Mouse (Mus musculus): ENCODE results near the gene Grb2. TPM values are rescaled to one million over a fixed set of nuclear protein-coding genes. Genes with fewer than 3 reads are reported as not detected.

Gene Grb2
- polyA plus RNA-seq, 1 experiment from 2014 or later, result 79.6 TPM

GRCm38 (mm10) chr11:115635041-115635440 is 73.4 kb downstream of the Grb2 start:
- 86% methylated on average over 8 of the region's 8 CpGs for WGBS
- no peaks in the 10 kb centered on the region for H3K36me3 ChIP-seq (replicated peaks)
- no peak overlapping the region for H3K4me3 ChIP-seq
- H3K27me3 ChIP-seq (ENCODE audit: poor library complexity, severe bottlenecking), result no peaks in the 10 kb centered on the region
- no peak overlapping the region for H3K27ac ChIP-seq
- H3K9me3 ChIP-seq, result no peaks in the 10 kb centered on the region
- no peak for DNase-seq (ENCODE audit: extremely low spot score, low spot score)
- H3K4me1 ChIP-seq, result peaks cover 6% of the 10 kb centered on the region

GRCm38 (mm10) chr11:115634109-115634508 is 74.3 kb downstream of the Grb2 start:
- DNase-seq (ENCODE audit: extremely low spot score, low spot score), result no peak
- no peak overlapping the region for H3K27ac ChIP-seq
- no peaks in the 10 kb centered on the region for H3K27me3 ChIP-seq (ENCODE audit: poor library complexity, severe bottlenecking)
- WGBS, result 74% methylated on average over 4 of the region's 4 CpGs
- H3K9me3 ChIP-seq, result no peaks in the 10 kb centered on the region
- H3K4me3 ChIP-seq, result no peak overlapping the region
- no peaks in the 10 kb centered on the region for H3K36me3 ChIP-seq (replicated peaks)
- peaks cover 6% of the 10 kb centered on the region for H3K4me1 ChIP-seq

DNA sequence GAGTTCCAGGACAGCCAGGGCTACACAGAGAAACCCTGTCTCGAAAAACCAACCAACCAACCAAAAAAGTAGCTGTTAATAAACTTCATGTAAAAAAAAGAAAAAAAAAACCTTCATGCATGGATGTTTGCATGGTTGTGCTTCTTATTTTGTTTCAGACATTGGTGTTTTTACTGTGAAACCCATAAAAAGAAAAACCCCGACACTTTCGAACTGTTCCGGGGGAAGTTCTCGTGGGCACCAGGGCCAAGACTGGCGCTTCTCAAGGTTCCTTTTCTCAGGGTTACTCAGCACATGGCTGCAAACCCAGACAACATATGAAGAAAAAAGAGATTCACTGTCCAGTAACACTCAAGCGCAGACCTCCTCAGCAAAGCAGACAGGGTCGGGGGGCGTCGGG is 75.5 kb downstream of the Grb2 start:
- DNase-seq (ENCODE audit: extremely low spot score, low spot score), result no peak
- Histone ChIP-seq H3K27ac (no peak overlapping the region), H3K4me1 (peaks cover 10% of the 10 kb centered on the region), H3K9me3 (no peaks in the 10 kb centered on the region), H3K4me3 (no peak overlapping the region), H3K36me3 (replicated peaks) (no peaks in the 10 kb centered on the region), H3K27me3 (ENCODE audit: poor library complexity, severe bottlenecking) (no peaks in the 10 kb centered on the region)
- WGBS, result 94% methylated on average over 10 of the region's 10 CpGs

- WGBS, result 78% methylated on average over 7 of the region's 7 CpGs
- H3K27ac ChIP-seq, result no peak overlapping the region
- H3K36me3 ChIP-seq (replicated peaks), result no peaks in the 10 kb centered on the region
- no peaks in the 10 kb centered on the region for H3K9me3 ChIP-seq
- no peak overlapping the region for H3K4me3 ChIP-seq
- no peak for DNase-seq (ENCODE audit: extremely low spot score, low spot score)
- H3K27me3 ChIP-seq (ENCODE audit: poor library complexity, severe bottlenecking), result no peaks in the 10 kb centered on the region
- H3K4me1 ChIP-seq, result peaks cover 17% of the 10 kb centered on the region
These were observed 76.2 kb downstream of the Grb2 start for GRCm38 (mm10) chr11:115632247-115632646.

- no peak for DNase-seq (ENCODE audit: extremely low spot score, low spot score)
- H3K4me1 ChIP-seq, result peaks cover 22% of the 10 kb centered on the region
- 0 out of 2 replicates have a peak overlapping the region, but pooled peaks have one; percentile 25 for H3K27ac ChIP-seq
- H3K4me3 ChIP-seq, result no peak overlapping the region
- no peaks in the 10 kb centered on the region for H3K9me3 ChIP-seq
- no peaks in the 10 kb centered on the region for H3K36me3 ChIP-seq (replicated peaks)
- H3K27me3 ChIP-seq (ENCODE audit: poor library complexity, severe bottlenecking), result no peaks in the 10 kb centered on the region
- 17% methylated on average over 3 of the region's 3 CpGs for WGBS
These were observed 76.9 kb downstream of the Grb2 start for GRCm38 (mm10) chr11:115631505-115631890.

- H3K4me1 ChIP-seq, result peaks cover 22% of the 10 kb centered on the region
- H3K27me3 ChIP-seq (ENCODE audit: poor library complexity, severe bottlenecking), result no peaks in the 10 kb centered on the region
- no peak overlapping the region for H3K4me3 ChIP-seq
- no peak for DNase-seq (ENCODE audit: extremely low spot score, low spot score)
- H3K36me3 ChIP-seq (replicated peaks), result no peaks in the 10 kb centered on the region
- WGBS, result 51% methylated on average over 16 of the region's 16 CpGs
- no peaks in the 10 kb centered on the region for H3K9me3 ChIP-seq
- H3K27ac ChIP-seq, result 0 out of 2 replicates have a peak overlapping the region, but pooled peaks have one; percentile 25
These were observed 77.6 kb downstream of the Grb2 start for GRCm38 (mm10) chr11:115630532-115631504.

- H3K27ac ChIP-seq, result no peak overlapping the region
- H3K4me1 ChIP-seq, result peaks cover 22% of the 10 kb centered on the region
- no peak overlapping the region for H3K4me3 ChIP-seq
- 90% methylated on average over 13 of the region's 13 CpGs for WGBS
- DNase-seq (ENCODE audit: extremely low spot score, low spot score), result no peak
- no peaks in the 10 kb centered on the region for H3K9me3 ChIP-seq
- no peaks in the 10 kb centered on the region for H3K27me3 ChIP-seq (ENCODE audit: poor library complexity, severe bottlenecking)
- H3K36me3 ChIP-seq (replicated peaks), result no peaks in the 10 kb centered on the region
These were observed 78.5 kb downstream of the Grb2 start for GRCm38 (mm10) chr11:115629734-115630531.

GRCm38 (mm10) chr11:115628465-115629101 is 79.8 kb downstream of the Grb2 start:
- 57% methylated on average over 13 of the region's 13 CpGs for WGBS
- Histone ChIP-seq H3K4me1 (peaks cover 22% of the 10 kb centered on the region), H3K4me3 (peak overlapping the region; percentile 83), H3K27ac (peak overlapping the region; percentile 84), H3K27me3 (ENCODE audit: poor library complexity, severe bottlenecking) (no peaks in the 10 kb centered on the region), H3K9me3 (no peaks in the 10 kb centered on the region), H3K36me3 (replicated peaks) (peaks cover 2% of the 10 kb centered on the region; the same call in 1 of the 2 replicates)
- no peak for DNase-seq (ENCODE audit: extremely low spot score, low spot score)

DNA sequence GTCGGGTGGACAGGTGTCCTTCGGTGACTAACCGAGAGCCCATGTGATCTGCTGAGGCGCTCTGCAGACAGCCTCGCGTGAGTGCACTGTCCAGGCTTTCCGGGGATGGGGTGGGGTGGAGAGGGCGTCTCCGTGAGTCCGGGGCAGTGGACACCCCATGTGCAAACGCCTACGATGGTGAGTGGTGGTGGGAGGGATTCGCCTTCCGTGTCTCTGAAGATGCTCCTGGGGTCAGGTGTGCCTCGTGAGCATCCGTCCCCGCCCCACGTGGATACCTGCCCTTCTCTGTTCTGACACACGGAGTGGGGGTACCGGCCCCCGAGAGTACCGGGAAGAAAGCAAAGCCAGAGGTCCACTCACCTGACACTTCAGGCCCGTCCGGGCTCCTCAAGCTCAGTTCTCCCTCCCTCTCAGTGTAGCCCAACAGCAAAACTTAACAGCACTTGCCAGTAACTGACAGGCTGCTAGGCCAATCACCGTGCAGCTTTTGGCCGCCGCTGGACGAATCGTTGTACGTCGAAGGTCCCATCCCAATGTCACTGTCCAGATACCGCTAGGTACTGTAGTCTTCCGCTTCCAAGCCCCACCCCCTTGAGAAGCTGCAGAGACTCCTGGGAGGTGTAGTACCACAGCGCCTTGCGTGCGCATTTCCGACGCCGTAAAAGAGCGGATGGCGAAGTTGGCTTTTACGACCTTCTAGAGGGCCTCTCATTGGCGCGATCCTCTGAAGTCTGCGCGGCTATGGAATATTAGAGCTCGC is 80.5 kb downstream of the Grb2 start, which contains the start of gene Slc25a19:
TSS of gene Slc25a19 (minus strand) at position 591 of the 760 bp plus-strand sequence.
- peak within 1 kb of the TSS; percentile 83 for H3K4me3 ChIP-seq
- peak; percentile 98 for DNase-seq (ENCODE audit: extremely low spot score, low spot score)
- H3K27ac ChIP-seq, result peak within 1 kb of the TSS; percentile 84
- under 1% methylated on average over 47 of the region's 47 CpGs for WGBS
- H3K4me1 ChIP-seq, result peaks cover 22% of the 10 kb centered on the region
- H3K27me3 ChIP-seq (ENCODE audit: poor library complexity, severe bottlenecking), result no peaks in the 10 kb centered on the region
- H3K36me3 ChIP-seq (replicated peaks), result peaks cover 9% of the 10 kb centered on the region
- H3K9me3 ChIP-seq, result no peaks in the 10 kb centered on the region

- H3K27me3 ChIP-seq (ENCODE audit: poor library complexity, severe bottlenecking), result no peaks in the 10 kb centered on the region
These were observed 81.4 kb downstream of the Grb2 start for GRCm38 (mm10) chr11:115626824-115627616.

GRCm38 (mm10) chr11:115625877-115626276 is 82.5 kb downstream of the Grb2 start:
- Histone ChIP-seq H3K9me3 (no peaks in the 10 kb centered on the region), H3K4me1 (peaks cover 17% of the 10 kb centered on the region), H3K27me3 (ENCODE audit: poor library complexity, severe bottlenecking) (no peaks in the 10 kb centered on the region), H3K36me3 (replicated peaks) (peaks cover 29% of the 10 kb centered on the region), H3K27ac (no peak overlapping the region), H3K4me3 (peak overlapping the region; percentile 2; the same call in 1 of the 2 replicates)
- DNase-seq (ENCODE audit: extremely low spot score, low spot score), result no peak
- 87% methylated on average over 9 of the region's 9 CpGs for WGBS

More at GRCm38 (mm10) chr11:115626824-115627616, 81.4 kb downstream of the Grb2 start:
- H3K27ac ChIP-seq, result peak overlapping the region; percentile 84
- H3K4me1 ChIP-seq, result peaks cover 22% of the 10 kb centered on the region
- H3K36me3 ChIP-seq (replicated peaks), result peaks cover 18% of the 10 kb centered on the region
- peak overlapping the region; percentile 83 for H3K4me3 ChIP-seq
- H3K9me3 ChIP-seq, result no peaks in the 10 kb centered on the region
- 61% methylated on average over 11 of the region's 11 CpGs for WGBS
- no peak for DNase-seq (ENCODE audit: extremely low spot score, low spot score)
